Mouse (Mus musculus) ES-CJ7 (cell line): ENCODE results near the gene Atp6v1b1.
"Not testable (repeated sequence)": the region's sequence is repeated elsewhere in the genome, so short reads cannot be mapped to it uniquely, and the experiment has no call there.

Source experiments
- DNase-seq: peaks from one replicate; pipeline ENCODE4 v3.0.0; 2011; ENCODE audit warnings: low read depth, low spot score

The Atp6v1b1 gene

GRCm38 (mm10) chr6:83775638-83776293 is 33.0 kb downstream of the Atp6v1b1 start, which contains the start of gene Tex261:
TSS of gene Tex261 (minus strand) at chr6:83775813.
- DNase-seq: peak; percentile 95

- DNase-seq: no peak
Measured at GRCm38 (mm10) chr6:83778306-83778705, 35.5 kb downstream of the Atp6v1b1 start.

- DNase-seq: peak; percentile 75
Measured at GRCm38 (mm10) chr6:83779026-83779425, 36.2 kb downstream of the Atp6v1b1 start.

DNA sequence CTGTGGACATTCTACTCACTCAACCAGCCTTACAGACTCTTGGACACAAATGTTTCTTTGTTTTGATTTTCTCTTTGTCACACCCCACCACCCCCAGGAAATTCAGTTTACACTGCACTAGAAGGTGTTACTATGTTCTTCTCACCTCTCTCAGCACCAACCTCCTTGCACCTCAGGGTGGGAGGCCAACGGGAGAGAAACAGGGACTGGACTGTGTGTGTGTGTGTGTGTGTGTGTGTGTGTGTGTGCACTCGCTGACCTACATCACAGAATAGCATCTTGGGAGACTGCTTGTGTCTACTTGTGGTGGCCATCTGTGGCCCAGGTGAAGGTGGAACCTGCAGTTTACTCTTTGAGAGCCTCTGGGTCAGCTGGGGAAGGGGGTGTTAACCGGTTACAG is 43.6 kb downstream of the Atp6v1b1 start:
- no peak for DNase-seq

GRCm38 (mm10) chr6:83788554-83788953 is 45.8 kb downstream of the Atp6v1b1 start:
- no peak for DNase-seq

DNA sequence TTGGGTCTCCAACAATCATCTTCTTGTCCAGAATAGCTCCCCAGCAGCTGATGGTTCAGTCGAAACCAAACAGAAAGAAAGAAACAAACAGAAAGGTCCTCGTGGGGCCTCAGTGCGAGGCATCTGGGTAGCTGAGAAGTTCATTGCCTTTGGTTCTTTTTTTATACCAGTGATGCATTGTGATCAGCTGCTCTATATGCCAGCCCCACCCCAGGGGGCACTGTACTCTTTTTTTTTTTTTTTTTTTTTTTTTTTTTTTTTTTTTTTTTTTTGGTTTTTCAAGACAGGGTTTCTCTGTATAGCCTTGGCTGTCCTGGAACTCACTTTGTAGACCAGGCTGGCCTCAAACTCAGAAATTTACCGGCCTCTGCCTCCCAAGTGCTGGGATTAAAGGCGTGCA is 47.7 kb downstream of the Atp6v1b1 start:
- DNase-seq: not testable (repeated sequence)

- peak; percentile 28 for DNase-seq
Measured at GRCm38 (mm10) chr6:83791251-83791890, 48.6 kb downstream of the Atp6v1b1 start.

GRCm38 (mm10) chr6:83794760-83795296 is 52.0 kb downstream of the Atp6v1b1 start, which contains the start of gene Nagk:
TSS of gene Nagk (plus strand) at chr6:83794982.
- DNase-seq: peak; percentile 98

- DNase-seq: peak; percentile 48
Measured at GRCm38 (mm10) chr6:83795492-83795900, 52.7 kb downstream of the Atp6v1b1 start.

DNA sequence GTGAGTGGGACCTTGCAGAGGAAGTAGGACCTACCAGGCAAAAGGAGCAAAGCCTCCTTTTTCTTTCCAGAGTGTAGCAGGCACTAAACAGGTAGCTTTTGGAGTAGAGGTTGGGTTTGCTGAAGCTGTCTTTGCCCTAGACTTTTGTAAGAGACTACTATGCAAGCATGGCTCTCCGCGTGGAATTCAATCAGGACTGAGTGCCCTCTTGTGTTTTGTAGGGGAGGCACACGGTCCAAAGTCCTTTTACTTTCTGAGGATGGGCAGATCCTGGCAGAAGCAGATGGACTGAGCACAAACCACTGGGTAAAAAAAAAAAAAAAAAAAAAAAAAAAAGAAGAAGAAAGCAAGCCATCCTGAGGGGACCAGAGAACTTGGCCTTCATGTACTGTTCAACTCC is 53.9 kb downstream of the Atp6v1b1 start:
- DNase-seq: no peak

DNA sequence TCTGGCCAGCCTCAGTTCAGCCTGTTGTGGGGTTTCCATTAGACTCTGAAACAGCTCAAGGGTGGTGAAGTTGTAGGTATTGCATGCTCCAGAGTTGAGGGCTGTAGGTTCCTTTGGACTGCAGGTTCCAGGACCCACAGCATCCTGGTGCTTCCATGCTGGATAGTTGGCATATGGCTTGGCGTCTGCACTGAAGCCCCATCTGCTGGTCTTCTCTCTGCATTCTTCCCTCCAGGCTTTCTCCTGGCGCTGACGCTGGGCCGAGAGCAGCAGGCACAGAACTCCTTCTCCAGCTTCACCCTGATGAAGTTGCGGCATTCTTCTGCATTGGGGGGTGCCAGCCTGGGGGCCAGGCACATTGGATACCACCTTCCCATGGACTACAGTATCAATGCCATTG is 59.2 kb downstream of the Atp6v1b1 start:
- DNase-seq: no peak

DNA sequence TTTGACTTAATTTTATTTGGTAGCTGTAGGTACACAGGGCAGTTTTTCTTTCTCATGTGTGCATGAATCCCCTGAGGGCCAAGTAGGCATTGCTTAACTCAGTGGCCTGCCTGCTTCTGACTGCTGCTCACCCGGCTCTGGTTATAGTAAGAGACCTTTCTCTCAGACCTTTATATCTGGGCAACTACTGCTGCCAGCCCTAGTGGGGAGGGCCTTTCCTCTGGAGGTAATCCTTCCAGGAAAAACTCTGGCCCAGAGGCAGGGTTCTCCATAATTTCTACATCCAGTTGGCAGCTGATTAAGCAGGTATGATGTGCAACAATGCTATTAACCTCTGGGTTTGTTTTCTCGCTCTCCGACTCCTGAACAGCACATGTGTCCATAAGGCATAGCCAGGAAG is 60.1 kb downstream of the Atp6v1b1 start:
- no peak for DNase-seq
